Mouse (Mus musculus) neural tube, embryonic 14.5 days (tissue): ENCODE data around the gene Dntt. TPM values are rescaled to one million over a fixed set of nuclear protein-coding genes. Genes with fewer than 3 reads are reported as not detected.

Experiments
- ATAC-seq: fragments of 200-750 bp; cut with Nextera tagmentation; 2 replicates; pipeline ENCODE4 v1.8.0; 2017; ENCODE audit warnings: low read depth, mild to moderate bottlenecking, moderate TSS enrichment, moderate library complexity
- H3K27ac ChIP-seq: fragments of 300-500 bp; sonication (generic); 2 replicates; pipeline ENCODE4 v1.5.1; 2014; ENCODE audit warnings: low read depth, mild to moderate bottlenecking, control low read depth, low read length, moderate library complexity, mixed read lengths
- H3K27me3 ChIP-seq: fragments of 300-500 bp; sonication (generic); 2 replicates; pipeline ENCODE4 v1.6.1; 2014; ENCODE audit warnings: low read length; ENCODE audit not compliant: control insufficient read depth, insufficient read depth
- H3K36me3 ChIP-seq: fragments of 300-500 bp; sonication (generic); 2 replicates; pipeline ENCODE4 v1.6.1; 2014; ENCODE audit warnings: low read length, mixed read lengths; ENCODE audit not compliant: control insufficient read depth, insufficient read depth
- H3K4me1 ChIP-seq: fragments of 300-500 bp; sonication (generic); 2 replicates; pipeline ENCODE4 v1.6.1; 2014; ENCODE audit warnings: low read length; ENCODE audit not compliant: control insufficient read depth, insufficient read depth
- H3K4me2 ChIP-seq: fragments of 300-500 bp; sonication (generic); 2 replicates; pipeline ENCODE4 v1.6.1; 2014; ENCODE audit warnings: mild to moderate bottlenecking, low read depth, low read length, control low read depth
- H3K4me3 ChIP-seq: fragments of 300-500 bp; sonication (generic); 2 replicates; pipeline ENCODE4 v1.5.1; 2014; ENCODE audit warnings: low read depth, low read length, control low read depth, mixed read lengths
- H3K9ac ChIP-seq: fragments of 300-500 bp; sonication (generic); replicated peaks from 2 replicates; pipeline ENCODE4 v1.6.1; 2014; ENCODE audit warnings: low read depth, mild to moderate bottlenecking, control low read depth, low read length, mixed read lengths
- H3K9me3 ChIP-seq: fragments of 300-500 bp; sonication (generic); 2 replicates; pipeline ENCODE4 v1.6.1; 2016; ENCODE audit warnings: low read length; ENCODE audit not compliant: control insufficient read depth
- WGBS: fragments of 180-500 bp; shearing (Covaris S2); extraction: QIAGEN DNeasy Blood & Tissue Kit; methylation state at CpG from one replicate; pipeline ENCODE4 v1.1.7; 2014; 5-methylcytosine and 5-hydroxymethylcytosine counted together
- polyA plus RNA-seq: library from polyadenylated mRNA; unstranded; fragments of >200 nt; fragmentation: Nextera tagmentation; extraction: Ambion mirVana; gene quantifications from 2 replicates; pipeline ENCODE4 v1.2.1, GENCODE M21; 2014

Gene Dntt
- polyA plus RNA-seq = 0.18 and 0.20 TPM in 2 replicates

- Histone ChIP-seq H3K27ac (no peak within 1 kb of the TSS), H3K4me2 (no peak within 1 kb of the TSS), H3K36me3 (no peaks in the 10 kb centered on the region), H3K4me3 (no peak within 1 kb of the TSS), H3K9me3 (no peaks in the 10 kb centered on the region), H3K27me3 (no peaks in the 10 kb centered on the region), H3K9ac (no peak within 1 kb of the TSS), H3K4me1 (no peaks in the 10 kb centered on the region)
- no peak for ATAC-seq
- 91% methylated on average over 6 of the region's 6 CpGs for WGBS
These were observed at the start of gene Dntt for GRCm38 (mm10) chr19:41029219-41029618. Gene Dntt, plus strand, starts transcription at chr19:41029275.

DNA sequence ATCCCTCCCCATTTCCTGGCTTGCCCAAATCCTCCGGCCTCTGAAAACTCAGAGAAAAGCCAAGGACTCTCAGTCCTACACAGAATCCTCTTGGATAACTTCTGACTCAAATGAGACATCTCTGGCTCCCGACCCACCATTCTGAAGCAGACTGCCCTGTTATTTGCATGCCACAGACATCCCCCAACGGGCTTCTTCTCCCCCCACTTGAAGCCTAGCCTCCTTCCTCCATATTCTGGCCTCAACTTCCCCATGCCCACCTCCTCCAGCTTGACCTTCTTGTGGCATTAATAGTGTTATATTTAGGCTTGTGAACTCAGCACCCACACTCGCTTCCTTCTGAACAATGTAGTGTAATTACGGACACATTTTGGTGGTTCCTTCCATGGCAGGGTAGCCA, 48.4 kb upstream of the Dntt start:
- no peak overlapping the region for H3K9ac ChIP-seq
- no peaks in the 10 kb centered on the region for H3K36me3 ChIP-seq
- H3K4me1 ChIP-seq = no peaks in the 10 kb centered on the region
- H3K4me2 ChIP-seq = no peak overlapping the region
- H3K4me3 ChIP-seq = no peak overlapping the region
- ATAC-seq = no peak
- no peaks in the 10 kb centered on the region for H3K9me3 ChIP-seq
- 86% methylated on average over 5 of the region's 5 CpGs for WGBS
- H3K27me3 ChIP-seq = no peaks in the 10 kb centered on the region
- no peak overlapping the region for H3K27ac ChIP-seq

DNA sequence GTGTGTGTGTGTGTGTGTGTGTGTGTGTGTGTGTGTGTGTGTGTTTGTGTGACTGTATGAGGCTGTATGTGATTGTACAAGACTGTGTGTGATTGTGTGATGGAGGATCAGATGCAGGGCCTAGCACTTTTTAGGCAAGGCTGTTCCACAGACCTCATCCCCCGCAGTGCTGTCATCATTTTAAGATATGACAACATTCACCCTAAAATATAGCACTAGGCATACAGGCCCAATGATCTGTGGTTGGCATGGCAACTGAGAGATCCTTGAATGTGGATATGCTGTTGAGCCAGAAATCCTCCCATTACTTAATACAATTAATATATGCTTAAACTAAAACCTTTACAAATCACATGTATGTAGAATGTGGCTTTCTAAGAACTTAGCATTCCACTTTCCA, 44.5 kb upstream of the Dntt start:
- H3K9me3 ChIP-seq = no peaks in the 10 kb centered on the region
- no peaks in the 10 kb centered on the region for H3K36me3 ChIP-seq
- H3K27me3 ChIP-seq = no peaks in the 10 kb centered on the region
- no peak overlapping the region for H3K9ac ChIP-seq
- no peak overlapping the region for H3K4me3 ChIP-seq
- no peaks in the 10 kb centered on the region for H3K4me1 ChIP-seq
- 93% methylated on average over 1 of the region's 1 CpGs for WGBS
- H3K27ac ChIP-seq = no peak overlapping the region
- no peak for ATAC-seq
- no peak overlapping the region for H3K4me2 ChIP-seq

GRCm38 (mm10) chr19:40988856-40989255, 40.2 kb upstream of the Dntt start:
- H3K36me3 ChIP-seq = no peaks in the 10 kb centered on the region
- no peak overlapping the region for H3K4me3 ChIP-seq
- H3K27ac ChIP-seq = no peak overlapping the region
- ATAC-seq = no peak
- no peak overlapping the region for H3K4me2 ChIP-seq
- no peaks in the 10 kb centered on the region for H3K4me1 ChIP-seq
- no peaks in the 10 kb centered on the region for H3K27me3 ChIP-seq
- WGBS = 81% methylated on average over 5 of the region's 5 CpGs
- H3K9ac ChIP-seq = no peak overlapping the region
- H3K9me3 ChIP-seq = no peaks in the 10 kb centered on the region

GRCm38 (mm10) chr19:40989961-40990600, 39.0 kb upstream of the Dntt start:
- H3K27ac ChIP-seq = no peak overlapping the region
- 82% methylated on average over 9 of the region's 9 CpGs for WGBS
- H3K27me3 ChIP-seq = no peaks in the 10 kb centered on the region
- no peak for ATAC-seq
- no peaks in the 10 kb centered on the region for H3K36me3 ChIP-seq
- H3K4me1 ChIP-seq = no peaks in the 10 kb centered on the region
- H3K9me3 ChIP-seq = no peaks in the 10 kb centered on the region
- no peak overlapping the region for H3K4me2 ChIP-seq
- H3K4me3 ChIP-seq = no peak overlapping the region
- H3K9ac ChIP-seq = no peak overlapping the region

- Histone ChIP-seq H3K27me3 (no peaks in the 10 kb centered on the region), H3K9me3 (no peaks in the 10 kb centered on the region), H3K4me3 (no peak overlapping the region), H3K4me1 (no peaks in the 10 kb centered on the region), H3K4me2 (no peak overlapping the region), H3K9ac (no peak overlapping the region), H3K36me3 (no peaks in the 10 kb centered on the region), H3K27ac (no peak overlapping the region)
- WGBS = 91% methylated on average over 17 of the region's 17 CpGs
- ATAC-seq = no peak
These were observed 38.2 kb upstream of the Dntt start for GRCm38 (mm10) chr19:40990781-40991343.

- Histone ChIP-seq H3K4me3 (no peak overlapping the region), H3K9ac (no peak overlapping the region), H3K36me3 (no peaks in the 10 kb centered on the region), H3K27ac (no peak overlapping the region), H3K4me1 (no peaks in the 10 kb centered on the region), H3K27me3 (no peaks in the 10 kb centered on the region), H3K4me2 (no peak overlapping the region), H3K9me3 (no peaks in the 10 kb centered on the region)
- ATAC-seq = no peak
- WGBS = 55% methylated on average over 7 of the region's 7 CpGs
These were observed 37.4 kb upstream of the Dntt start for GRCm38 (mm10) chr19:40991626-40992025.

DNA sequence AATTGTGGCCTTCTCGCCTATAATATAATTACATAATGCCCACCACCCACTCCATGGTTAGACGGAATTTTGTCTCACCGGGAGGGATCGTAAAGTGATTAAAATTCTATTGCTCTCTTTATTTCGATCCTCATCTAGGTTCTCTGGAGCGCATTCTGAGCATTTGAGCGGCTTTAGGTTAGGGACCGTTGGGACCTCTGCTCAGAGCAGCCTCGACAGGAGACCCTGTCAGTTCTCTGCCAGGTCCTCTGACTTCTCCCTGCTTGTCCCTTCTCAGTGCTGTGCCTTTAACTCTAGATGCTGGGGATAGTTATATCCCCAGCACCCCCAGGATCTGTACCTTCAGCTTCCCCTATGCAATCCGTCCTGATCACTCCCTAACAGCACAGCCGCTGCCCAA, 37.0 kb upstream of the Dntt start:
- 24% methylated on average over 11 of the region's 11 CpGs for WGBS
- no peaks in the 10 kb centered on the region for H3K36me3 ChIP-seq
- ATAC-seq = no peak
- H3K4me3 ChIP-seq = no peak overlapping the region
- H3K9me3 ChIP-seq = no peaks in the 10 kb centered on the region
- H3K4me2 ChIP-seq = no peak overlapping the region
- no peaks in the 10 kb centered on the region for H3K27me3 ChIP-seq
- H3K4me1 ChIP-seq = no peaks in the 10 kb centered on the region
- H3K9ac ChIP-seq = no peak overlapping the region
- no peak overlapping the region for H3K27ac ChIP-seq

DNA sequence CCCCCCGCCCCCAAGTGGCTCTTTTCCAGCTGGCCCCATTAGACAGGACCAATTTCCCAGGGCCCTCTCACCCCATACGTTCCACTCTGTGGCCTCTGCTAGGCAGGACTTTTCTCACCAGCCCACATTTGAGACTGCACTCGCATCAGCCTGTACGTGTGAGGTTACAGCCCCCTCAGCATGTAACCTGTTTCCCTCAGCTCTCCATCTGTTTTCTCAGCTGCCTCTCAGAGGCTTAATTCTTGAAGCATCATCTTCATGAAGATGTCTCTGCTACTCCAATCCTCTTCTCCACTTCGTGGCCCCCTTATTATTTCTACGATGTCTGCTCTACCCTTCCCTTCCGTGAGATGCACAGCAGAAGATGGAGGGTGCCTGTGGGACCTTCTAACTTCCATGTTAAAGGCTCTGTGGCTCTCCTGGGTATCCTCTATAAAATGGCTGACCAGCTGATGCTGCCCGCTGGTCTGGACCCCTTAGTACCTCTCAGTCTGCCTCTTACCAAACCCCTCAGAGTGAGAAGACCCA, 36.5 kb upstream of the Dntt start:
- no peak for ATAC-seq
- H3K4me2 ChIP-seq = no peak overlapping the region
- H3K4me3 ChIP-seq = no peak overlapping the region
- H3K9me3 ChIP-seq = no peaks in the 10 kb centered on the region
- no peaks in the 10 kb centered on the region for H3K4me1 ChIP-seq
- no peaks in the 10 kb centered on the region for H3K27me3 ChIP-seq
- 47% methylated on average over 8 of the region's 8 CpGs for WGBS
- H3K9ac ChIP-seq = no peak overlapping the region
- H3K27ac ChIP-seq = no peak overlapping the region
- H3K36me3 ChIP-seq = no peaks in the 10 kb centered on the region
